Mouse (Mus musculus) telencephalon, adult 2 months (tissue): Measurements from ENCODE around the gene Sgce.

Experiments
- DNase-seq: peaks from one replicate; pipeline ENCODE4 v3.0.0-alpha.2; 2011; ENCODE audit warnings: low read depth, low spot score

Gene Sgce

DNA sequence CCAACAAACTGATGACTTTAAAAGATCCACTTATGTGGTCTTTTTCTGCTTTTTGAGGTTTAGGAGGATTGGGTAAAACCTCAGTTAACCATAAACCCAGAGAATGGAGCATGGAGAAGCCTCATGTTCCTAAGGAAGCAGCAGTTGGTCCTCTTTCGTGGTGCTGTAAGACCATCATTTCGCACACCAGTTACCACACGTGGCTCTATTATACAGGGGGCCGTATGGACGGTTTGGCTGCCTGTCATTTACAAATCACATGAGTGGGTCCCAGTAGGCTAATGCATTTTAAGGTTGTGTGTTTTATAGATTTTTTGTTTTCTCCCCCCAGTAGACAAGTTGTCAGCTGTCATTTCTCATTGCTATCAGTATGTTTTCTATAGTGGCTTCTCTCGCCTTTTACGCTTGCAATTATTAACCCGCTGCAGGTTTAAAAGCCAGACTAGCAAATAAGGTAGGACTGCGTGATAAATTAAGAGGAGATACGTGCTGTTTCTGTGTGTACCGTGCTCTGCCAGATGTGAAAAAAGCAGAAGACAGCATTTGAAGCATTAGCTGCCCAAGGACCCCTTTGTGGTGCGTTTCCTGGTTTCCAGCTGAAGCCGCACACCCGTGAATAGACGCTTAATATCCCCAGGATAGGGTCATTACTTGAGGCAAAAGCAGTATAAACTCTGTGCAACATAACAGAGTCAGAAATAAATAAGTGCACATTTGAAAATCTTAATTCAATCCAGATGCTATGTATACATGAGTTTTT, 22.8 kb downstream of the Sgce start:
- no peak for DNase-seq

DNA sequence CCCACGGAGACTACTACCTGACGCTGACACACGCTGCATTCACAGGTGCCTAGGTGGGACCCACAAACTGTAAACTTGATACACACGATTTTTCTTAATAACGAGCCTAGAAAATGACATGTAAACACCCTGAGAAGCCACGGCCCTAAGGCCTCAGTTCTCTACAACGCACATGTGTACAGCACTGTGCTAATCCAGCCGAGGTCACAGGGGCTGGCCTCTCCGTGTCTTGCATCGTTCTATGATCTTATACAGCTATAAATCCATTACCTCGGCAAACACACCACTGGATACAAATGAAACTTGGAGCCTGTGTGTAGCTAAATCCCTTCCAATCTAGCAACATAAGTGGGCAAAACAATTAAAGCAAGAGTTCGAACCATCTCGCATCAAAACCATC, 24.3 kb downstream of the Sgce start:
- no peak for DNase-seq

DNA sequence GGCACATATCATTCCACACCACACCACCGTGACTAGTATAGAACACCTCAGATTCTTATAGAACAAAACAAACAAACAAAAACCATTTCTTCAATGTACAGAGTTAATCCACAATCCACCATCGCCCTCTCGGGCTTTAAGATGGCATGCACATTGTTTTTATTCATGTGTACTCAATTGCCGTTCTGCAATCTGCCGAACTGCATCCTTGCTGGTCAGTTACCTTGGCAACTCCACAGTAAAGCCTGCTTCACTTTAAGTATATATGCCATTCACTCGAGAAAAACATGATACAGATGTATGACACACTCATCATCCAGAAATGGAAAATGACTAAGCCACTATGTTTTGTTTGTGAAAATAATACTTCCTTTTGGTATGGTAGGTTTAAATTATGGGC, 24.9 kb downstream of the Sgce start:
- no peak for DNase-seq

DNA sequence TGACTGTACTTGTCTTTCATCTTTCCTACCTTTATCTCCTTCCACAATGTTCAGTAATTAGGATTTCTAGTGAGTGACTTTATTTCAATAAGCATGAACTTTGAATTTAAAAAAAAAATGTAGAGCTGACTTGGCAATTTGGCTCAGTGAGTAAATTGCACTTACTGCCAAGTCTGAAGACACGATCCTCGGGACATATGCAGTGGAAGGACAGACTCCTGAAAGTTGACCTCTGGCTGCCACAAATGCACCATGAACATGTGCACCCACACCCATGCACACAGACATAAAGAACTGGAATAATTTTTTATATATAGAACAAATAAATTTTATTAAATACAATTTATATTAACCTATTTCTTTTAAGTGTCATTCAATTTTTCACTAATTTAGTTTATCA, 29.7 kb downstream of the Sgce start:
- no peak for DNase-seq

DNA sequence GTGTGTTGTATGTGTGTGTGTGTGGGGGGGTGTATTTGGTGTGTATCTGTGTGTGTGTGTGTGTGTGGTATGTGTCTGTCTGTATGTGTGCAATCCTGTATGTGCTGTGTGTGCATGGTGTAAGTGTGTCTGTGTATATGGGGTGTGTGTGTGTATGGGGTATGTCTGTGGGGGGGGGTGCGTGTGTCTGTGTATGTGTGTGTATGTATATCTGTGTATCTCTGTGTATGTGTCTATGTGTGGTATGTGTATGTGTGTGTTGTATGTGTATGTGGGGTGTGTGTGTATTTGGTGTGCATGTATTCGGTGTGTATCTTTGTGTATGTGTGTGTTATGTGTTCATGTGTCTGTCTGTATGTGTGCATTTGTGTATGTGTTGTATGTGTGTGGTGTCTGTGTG, 30.8 kb downstream of the Sgce start:
- no peak for DNase-seq

DNA sequence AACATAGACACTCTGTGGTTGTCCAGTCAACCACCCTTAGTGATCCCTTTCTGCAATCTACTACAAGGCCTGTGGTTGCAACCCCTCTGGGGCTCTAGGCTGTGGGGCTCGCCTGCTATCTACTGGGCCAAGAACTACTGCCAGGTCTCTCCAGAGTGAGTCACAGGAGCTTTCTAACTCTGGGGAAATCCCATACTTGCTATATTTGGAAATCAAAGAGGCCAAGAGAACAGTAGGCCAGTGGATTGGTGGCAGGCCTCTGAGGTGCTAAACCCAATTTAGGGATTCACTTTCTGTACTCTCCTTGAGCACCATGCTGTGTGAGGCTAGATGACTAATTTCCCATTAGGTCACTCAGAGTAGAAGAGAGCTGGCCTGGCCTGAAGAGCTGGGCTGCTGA, 38.0 kb downstream of the Sgce start:
- DNase-seq = no peak

DNA sequence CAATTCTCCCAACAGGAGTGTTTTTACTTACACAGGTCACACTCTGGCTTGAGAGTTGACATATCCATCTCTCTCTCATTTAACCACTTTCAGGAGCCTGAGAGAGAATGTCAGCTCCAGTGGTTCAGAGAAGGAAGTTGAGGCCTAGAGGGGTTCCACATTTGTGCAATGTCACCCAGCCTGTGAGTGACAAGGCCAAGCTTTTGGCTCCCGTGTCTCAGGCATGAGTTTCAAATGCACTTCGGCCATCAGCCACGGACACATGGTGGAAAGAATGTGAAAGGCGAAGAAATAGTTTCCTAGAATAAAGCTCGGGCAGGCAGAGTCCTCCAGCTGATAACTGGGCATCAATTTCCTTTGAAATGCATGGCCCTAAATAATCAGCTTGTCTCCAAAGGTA, 40.6 kb downstream of the Sgce start:
- no peak for DNase-seq

DNA sequence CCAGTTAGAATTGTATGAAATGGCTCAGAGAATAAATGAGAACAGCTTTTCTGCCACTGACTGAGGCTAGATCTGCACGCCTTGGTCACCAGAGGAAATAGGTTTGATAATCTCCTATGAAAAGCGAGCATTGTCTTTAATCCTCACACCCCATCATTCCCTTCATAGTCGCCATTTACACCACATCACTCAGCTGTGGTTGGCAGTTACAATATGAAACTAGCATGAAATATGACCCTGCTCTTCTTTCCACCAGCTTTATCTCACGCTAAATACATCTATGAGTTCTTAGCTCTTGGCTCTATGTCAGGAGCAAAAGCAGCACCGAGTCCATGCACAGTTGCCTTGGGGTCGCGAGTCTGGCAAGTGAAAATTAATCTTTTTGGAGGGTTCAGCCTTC, 43.1 kb downstream of the Sgce start:
- no peak for DNase-seq

DNA sequence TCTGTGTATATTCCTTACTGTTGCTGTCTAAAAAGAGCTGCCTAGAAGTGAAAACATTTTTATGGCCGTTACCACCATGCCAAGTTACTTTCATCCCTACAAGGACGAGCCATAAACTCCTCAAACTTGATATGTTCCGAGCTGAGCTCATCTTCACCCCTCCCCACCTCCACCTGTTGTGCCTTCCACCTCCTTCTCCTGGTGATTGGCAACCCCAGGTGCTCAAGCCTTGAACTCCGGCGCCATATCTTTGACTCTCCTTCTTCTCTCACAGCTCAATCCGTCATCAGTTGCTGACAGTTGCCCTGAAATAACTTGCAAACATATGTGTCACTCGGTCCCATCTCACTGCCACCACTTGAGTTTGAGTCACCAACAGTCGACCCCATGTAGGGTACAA, 45.4 kb downstream of the Sgce start:
- DNase-seq = no peak

DNA sequence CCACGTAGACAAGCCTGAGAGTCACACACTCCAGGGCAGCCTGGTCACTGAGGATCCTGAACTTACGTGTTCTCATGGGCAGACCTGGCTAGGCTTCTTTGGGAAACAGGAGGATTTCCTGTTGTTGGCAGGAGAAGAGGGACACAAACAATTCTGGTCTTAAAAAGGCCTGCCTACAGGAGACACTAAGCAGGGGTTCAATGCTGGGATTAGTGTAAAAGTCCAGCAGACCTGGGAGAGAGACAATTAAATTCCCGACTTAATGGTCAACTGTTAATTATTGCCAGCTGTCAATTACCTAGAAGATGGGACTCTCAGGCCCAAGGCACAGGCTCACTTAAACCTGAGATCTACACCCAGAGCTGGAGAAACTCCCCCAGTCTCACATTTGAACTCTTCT, 51.2 kb downstream of the Sgce start:
- DNase-seq = no peak

DNA sequence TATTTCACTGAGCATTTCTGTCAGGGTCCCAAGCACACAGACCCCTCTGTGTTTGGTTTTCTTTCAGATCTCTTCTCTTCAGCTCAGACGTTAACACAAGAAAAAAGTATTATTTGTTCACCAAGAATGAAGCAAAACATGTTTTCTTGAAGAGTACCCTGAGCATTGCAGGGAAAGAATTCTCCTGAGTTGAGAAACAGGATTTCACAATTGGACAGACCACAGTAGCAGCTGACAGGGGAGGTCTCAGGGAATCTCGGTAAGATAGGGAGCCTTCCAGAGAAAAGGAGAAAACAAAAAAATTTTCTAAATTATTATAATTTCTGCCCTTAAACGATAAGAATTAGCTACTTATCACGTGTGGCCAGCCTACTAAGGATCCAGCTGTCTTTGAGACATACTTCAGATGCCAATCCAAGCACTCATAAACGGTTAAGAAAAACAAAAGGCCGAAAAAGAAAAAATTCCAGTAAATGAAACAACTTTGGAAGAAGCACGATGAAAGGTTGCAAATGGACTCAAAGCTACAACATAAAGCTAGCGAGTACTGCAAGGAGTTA, 52.3 kb downstream of the Sgce start:
- no peak for DNase-seq

DNA sequence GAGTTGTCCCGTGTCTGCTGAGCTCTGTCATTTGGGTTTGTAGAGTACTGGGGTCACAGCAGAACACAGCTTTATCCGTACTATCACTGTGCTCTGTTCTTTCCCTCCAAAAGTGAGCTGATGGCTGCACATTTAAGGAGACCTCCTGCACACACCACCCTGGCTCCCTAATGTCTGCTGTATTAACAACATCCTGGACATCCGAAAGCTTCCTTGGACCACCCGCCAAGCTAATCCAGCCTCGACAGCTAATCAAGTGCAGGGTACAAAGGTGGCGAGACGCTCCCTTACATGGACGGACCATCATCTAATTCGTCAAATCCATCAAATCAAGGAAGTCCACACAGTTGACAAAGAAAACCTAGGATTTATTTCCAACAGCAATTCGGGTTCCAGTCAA, 53.5 kb downstream of the Sgce start:
- no peak for DNase-seq

DNA sequence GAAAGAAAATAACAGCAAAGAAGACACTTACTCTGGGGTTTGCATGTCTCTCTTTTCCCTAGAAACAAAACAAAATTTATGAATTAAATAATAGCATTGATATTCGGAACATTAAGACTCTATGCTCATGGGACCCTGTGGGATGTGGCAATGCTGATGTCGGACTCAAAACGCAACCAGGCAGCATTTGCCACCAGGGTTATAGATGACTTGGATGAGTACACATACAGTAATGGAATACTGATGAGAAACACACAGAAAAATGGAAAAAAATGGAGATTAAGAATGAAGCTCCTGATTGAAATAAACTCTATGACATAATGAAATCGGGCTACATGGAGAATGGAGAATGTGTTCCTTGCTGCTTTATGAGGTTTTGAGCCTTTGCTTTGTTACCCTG, 56.6 kb downstream of the Sgce start:
- DNase-seq = no peak

DNA sequence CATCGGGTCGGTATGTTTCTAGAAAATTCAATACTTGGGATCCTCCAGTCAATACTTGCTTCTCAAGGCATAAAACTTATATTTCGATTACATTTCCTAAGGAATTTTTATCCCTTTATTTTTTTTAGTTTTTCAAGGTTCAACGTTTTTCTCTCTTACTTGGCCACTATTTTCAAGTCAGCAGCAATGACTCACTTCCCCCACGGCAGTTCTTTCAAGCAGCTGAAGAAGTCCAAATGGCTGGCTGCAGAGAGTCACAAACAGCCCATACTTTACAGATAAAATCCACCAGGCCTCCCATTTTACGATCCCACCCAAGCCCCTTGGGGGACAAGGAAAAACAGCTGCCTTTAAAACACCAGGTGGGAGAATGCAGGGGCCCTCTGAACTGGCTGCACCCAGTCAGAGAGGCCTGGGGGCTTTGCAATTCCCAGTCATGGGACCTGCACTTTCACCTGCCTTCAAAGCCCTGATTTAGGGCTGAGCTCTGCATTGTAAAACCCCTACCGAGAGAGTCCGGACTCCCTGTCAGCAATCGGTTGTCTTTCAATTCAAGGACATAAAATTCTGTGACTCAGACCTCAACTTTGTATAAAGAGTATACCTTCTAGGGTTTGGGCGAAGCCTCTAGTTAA, 62.2 kb downstream of the Sgce start:
- no peak for DNase-seq

DNA sequence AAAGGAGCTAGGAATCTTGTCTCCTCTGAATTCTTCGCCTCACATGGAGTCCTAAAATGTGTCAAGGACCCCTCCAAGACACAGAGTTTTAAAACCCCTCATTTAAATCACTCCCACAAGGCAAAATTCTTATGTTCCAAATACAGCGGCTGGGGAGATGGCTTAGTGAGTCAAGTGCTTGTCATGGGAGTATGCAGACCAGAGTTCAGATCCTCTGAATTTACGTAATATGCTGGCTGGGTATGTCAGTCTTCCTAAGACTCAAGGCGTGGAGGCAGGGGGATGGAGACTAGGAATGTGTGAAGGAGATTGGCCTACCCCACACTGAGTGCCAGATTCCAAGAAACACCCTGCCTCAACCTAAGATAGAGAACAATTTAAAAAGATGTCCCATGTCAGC, 66.4 kb downstream of the Sgce start:
- DNase-seq = no peak

DNA sequence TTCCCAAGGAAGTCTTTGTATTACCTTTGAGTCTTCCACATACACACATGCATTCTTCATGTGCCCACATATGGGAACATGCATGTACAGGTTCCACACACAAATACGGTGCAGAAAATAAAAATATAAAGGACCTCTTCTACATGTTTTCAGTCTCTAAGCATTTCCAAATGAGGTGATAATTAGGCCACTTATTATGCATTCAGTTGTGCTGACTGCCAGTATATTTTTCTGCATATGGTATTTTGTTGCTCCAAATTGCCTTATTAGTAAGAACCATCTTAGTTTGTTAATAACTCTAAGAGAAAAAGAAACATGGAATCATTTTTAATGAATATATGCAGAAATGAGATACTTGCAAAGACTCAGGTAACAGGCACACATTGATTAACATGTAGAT, 67.0 kb downstream of the Sgce start:
- no peak for DNase-seq

DNA sequence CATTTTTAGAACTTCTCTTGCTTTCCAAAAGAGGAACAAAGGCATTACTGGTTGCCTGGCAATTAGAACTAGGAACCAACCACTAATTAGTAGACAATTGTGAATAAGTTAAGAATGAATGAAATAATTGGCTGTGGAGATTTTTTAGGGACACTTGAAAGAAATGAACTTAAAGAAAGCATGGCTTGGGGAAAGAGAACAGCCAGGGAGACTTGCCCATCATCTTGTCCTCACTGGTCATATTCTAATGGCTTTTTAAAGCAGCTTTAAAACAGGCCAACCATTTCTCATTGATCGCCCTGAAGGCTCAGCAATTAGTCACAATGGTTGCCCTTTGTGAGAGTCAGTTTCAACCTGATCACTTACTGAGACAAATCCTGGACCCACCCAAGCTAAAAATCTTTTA, 69.6 kb downstream of the Sgce start:
- DNase-seq = no peak

DNA sequence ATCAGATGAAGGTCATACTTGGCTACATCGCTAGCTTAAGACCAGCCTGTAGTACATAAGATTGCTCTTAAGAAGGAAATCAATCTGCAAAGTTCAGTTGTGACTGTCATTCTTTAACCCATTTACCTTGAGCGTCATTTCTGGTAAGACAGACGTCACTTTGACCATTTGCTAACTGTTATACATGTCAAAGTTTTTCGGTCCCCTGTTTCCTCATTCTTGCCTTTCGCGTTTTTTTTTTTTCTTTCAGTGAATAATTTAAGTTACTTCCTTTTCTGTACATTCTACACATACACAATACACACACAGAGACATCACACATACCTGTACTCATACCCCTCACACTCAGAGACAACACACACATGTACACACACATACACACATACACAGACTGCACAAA, 81.9 kb downstream of the Sgce start:
- no peak for DNase-seq

DNA sequence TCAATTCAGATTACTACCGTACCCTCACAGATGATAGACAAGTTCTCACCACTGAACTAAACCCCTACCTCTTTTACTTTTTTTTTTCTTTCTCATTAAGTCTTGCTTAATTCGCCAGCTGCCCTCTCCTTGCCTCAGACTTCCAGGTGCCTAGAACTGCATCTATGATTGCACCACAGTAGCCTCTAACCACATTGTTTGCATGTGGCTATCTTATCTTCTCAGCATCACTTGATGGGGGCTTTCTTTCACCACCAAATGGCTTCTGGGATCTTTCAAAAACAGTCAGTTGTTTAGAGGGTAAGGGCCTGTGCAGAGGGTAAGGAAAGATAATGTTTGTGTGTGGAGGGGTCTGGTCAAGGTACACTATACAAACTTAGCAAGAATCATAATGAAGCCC, 82.7 kb downstream of the Sgce start:
- DNase-seq = no peak

DNA sequence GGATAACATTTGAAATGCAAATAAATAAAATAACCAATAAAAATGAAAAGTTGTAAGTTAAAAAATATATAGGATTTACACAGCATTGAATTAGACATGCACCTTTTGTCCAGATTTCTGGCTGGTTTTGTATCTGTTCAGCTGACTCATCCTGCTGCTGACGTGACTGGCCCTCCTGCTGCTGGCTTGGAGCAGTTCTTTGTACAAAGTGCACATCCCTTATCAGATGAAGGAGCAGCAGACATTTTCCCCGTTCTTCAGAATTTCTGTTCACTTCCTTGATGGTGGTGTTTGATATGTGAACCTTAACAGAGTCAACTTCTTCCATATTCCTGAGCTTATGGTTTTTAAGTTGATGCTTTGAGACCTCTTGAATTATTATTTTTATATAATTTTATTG, 83.5 kb downstream of the Sgce start:
- DNase-seq = no peak

DNA sequence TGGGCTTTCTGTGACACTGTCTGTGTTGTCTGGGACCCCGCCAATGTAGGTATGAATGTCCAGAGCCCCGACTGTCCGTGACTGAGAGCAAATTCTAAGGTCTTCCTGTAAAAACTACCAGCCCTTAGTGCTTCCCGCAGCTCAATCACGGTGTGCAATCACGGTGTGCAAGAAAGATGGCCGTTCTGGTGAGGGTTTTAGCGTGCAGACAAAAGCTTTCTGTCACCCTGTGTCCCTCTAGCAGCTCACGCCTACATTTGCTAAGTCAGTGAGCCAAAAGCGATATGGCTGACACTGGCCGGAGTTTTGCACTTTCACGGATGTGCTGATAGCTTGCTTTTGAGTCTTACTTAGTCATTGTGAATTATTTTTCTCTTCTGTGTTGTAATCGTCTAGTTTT, 88.1 kb downstream of the Sgce start:
- DNase-seq = no peak

DNA sequence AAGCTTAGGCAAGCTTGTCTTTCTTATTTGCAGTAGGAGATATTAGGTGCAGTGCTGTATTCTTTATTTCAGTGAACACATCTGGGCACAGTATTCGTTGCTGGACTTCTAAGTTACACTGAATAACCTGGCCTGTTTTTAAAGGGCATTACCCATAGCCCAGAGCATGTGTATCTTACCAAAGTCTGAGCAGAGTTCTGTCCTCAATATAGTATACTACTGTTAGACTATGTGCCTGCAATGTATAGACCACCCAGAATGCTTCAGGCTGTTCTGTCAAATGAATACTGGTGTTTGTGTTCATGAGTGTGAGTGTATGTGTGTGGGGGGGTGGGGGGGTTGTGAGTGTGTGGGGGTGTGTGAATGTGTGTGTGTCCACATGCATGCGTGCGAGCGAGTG, 91.1 kb downstream of the Sgce start:
- DNase-seq = no peak

DNA sequence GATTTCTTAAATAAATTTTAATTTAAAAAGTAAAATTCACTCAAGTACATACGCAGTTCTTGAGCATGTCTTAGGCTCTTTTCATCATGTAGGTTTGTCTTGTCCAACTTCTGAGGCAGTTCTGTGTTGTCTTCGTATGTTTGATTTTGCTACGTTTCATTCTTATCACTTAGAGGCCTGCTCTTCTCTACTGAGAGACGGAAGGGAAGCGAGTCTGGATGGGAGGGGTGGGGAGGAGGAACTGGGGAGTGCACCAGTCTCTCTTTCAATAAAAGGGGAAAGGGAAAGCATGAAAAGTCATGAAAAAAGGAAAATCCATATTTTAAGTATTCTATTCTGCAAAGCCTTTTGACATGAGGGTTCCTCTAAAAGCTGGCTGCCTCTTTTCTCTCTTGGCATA, 91.5 kb downstream of the Sgce start:
- DNase-seq = no peak
